Mouse (Mus musculus) midbrain, embryonic 12.5 days (tissue): ENCODE measurements around the gene 1700020N01Rik. TPM values are rescaled to one million over a fixed set of nuclear protein-coding genes. Genes with fewer than 3 reads are reported as not detected.

Experiments
- ATAC-seq: fragments of 200-750 bp; cut with Nextera tagmentation; 2 replicates; pipeline ENCODE4 v1.8.0; 2017; ENCODE audit warnings: low read depth, moderate TSS enrichment, moderate library complexity; ENCODE audit not compliant: low FRiP score
- H3K27ac ChIP-seq: fragments of 300-500 bp; sonication (generic); replicated peaks from 2 replicates; pipeline ENCODE4 v1.5.1; 2016; ENCODE audit warnings: mild to moderate bottlenecking
- H3K27me3 ChIP-seq: fragments of 300-500 bp; sonication (generic); 2 replicates; pipeline ENCODE4 v1.6.1; 2016; ENCODE audit warnings: mild to moderate bottlenecking
- H3K36me3 ChIP-seq: fragments of 300-500 bp; sonication (generic); 2 replicates; pipeline ENCODE4 v1.6.1; 2016
- H3K4me1 ChIP-seq: fragments of 300-500 bp; sonication (generic); 2 replicates; pipeline ENCODE4 v1.6.1; 2016
- H3K4me2 ChIP-seq: fragments of 300-500 bp; sonication (generic); replicated peaks from 2 replicates; pipeline ENCODE4 v1.6.1; 2016; ENCODE audit warnings: mild to moderate bottlenecking, moderate library complexity
- H3K4me3 ChIP-seq: fragments of 300-500 bp; sonication (generic); 2 replicates; pipeline ENCODE4 v1.5.1; 2016; ENCODE audit warnings: mild to moderate bottlenecking
- H3K9ac ChIP-seq: fragments of 300-500 bp; sonication (generic); replicated peaks from 2 replicates; pipeline ENCODE4 v1.6.1; 2016; ENCODE audit warnings: mild to moderate bottlenecking, moderate library complexity
- H3K9me3 ChIP-seq: fragments of 300-500 bp; sonication (generic); 2 replicates; pipeline ENCODE4 v1.6.1; 2016; ENCODE audit warnings: mild to moderate bottlenecking
- WGBS: fragments of 180-500 bp; shearing (Covaris S2); methylation state at CpG from one replicate; pipeline ENCODE4 v1.1.7; 2016; 5-methylcytosine and 5-hydroxymethylcytosine counted together
- polyA plus RNA-seq: library from polyadenylated mRNA; unstranded; fragments of >200 nt; fragmentation: Nextera tagmentation; extraction: Ambion mirVana; gene quantifications from 2 replicates; pipeline ENCODE4 v1.2.1, GENCODE M21; 2016

The 1700020N01Rik gene
- polyA plus RNA-seq, 1 experiment from 2014 or later: not detected

DNA sequence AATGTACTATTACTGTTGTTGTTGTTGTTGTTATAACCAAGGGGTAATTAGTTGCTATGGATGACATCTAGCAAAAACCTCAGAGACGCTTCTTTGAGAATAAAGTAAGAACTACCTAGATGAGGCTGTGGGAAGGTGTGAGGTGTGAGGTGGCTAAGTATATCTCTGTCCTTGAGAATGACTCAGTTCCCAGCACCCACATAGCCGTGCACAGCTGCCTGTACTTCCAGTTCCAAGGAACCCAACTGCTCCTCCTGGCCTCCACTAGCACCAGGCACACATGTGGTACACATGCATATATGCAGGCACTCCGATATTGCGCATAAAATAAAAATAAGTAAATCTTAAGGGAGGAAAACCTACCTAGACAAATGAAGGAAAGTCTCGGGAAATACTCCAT, 28.8 kb upstream of the 1700020N01Rik start:
- Histone ChIP-seq H3K4me3 (no peak overlapping the region), H3K9ac (no peak overlapping the region), H3K27ac (no peak overlapping the region), H3K9me3 (no peaks in the 10 kb centered on the region), H3K4me2 (no peak overlapping the region), H3K36me3 (no peaks in the 10 kb centered on the region), H3K4me1 (no peaks in the 10 kb centered on the region), H3K27me3 (no peaks in the 10 kb centered on the region)
- no peak for ATAC-seq
- WGBS: 90% methylated on average over 5 of the region's 5 CpGs

- no peaks in the 10 kb centered on the region for H3K9me3 ChIP-seq
- H3K9ac ChIP-seq: no peak overlapping the region
- no peaks in the 10 kb centered on the region for H3K36me3 ChIP-seq
- no peaks in the 10 kb centered on the region for H3K27me3 ChIP-seq
- no peak overlapping the region for H3K4me2 ChIP-seq
- no peak overlapping the region for H3K27ac ChIP-seq
- H3K4me1 ChIP-seq: no peaks in the 10 kb centered on the region
- 91% methylated on average over 1 of the region's 1 CpGs for WGBS
- ATAC-seq: no peak
- H3K4me3 ChIP-seq: no peak overlapping the region
Measured at GRCm38 (mm10) chr10:21566074-21566473, 26.9 kb upstream of the 1700020N01Rik start.

DNA sequence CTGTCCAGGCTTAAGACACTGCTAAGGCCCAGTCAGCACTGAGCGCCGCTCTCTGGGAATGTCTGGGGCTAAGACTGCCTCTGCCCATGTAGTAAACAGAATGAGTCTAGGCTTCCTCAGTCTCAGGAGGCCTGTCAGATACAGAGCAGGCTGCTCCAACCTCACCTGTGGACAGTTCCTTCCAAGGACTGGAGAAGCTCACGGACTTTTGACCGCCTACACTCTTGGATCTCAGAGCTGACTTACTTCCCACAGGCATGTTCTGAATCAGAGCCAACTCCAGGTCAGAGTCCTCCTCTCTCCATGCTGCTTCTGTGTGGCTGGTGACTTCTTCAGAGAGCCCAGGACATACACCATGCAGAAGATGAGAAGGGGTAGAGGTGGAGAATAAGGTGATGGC, 21.3 kb upstream of the 1700020N01Rik start:
- Histone ChIP-seq H3K27ac (no peak overlapping the region), H3K27me3 (no peaks in the 10 kb centered on the region), H3K4me3 (no peak overlapping the region), H3K4me1 (no peaks in the 10 kb centered on the region; the same call in 1 of the 2 replicates), H3K9ac (no peak overlapping the region), H3K9me3 (no peaks in the 10 kb centered on the region), H3K4me2 (no peak overlapping the region), H3K36me3 (no peaks in the 10 kb centered on the region)
- 93% methylated on average over 4 of the region's 4 CpGs for WGBS
- ATAC-seq: no peak

- no peaks in the 10 kb centered on the region; the same call in 1 of the 2 replicates for H3K4me1 ChIP-seq
- no peaks in the 10 kb centered on the region for H3K36me3 ChIP-seq
- H3K4me3 ChIP-seq: no peak overlapping the region
- H3K27ac ChIP-seq: no peak overlapping the region
- no peaks in the 10 kb centered on the region for H3K27me3 ChIP-seq
- no peak for ATAC-seq
- no peak overlapping the region for H3K4me2 ChIP-seq
- WGBS: 72% methylated on average over 4 of the region's 4 CpGs
- H3K9me3 ChIP-seq: no peaks in the 10 kb centered on the region
- H3K9ac ChIP-seq: no peak overlapping the region
Measured at GRCm38 (mm10) chr10:21573713-21574112, 19.2 kb upstream of the 1700020N01Rik start.

DNA sequence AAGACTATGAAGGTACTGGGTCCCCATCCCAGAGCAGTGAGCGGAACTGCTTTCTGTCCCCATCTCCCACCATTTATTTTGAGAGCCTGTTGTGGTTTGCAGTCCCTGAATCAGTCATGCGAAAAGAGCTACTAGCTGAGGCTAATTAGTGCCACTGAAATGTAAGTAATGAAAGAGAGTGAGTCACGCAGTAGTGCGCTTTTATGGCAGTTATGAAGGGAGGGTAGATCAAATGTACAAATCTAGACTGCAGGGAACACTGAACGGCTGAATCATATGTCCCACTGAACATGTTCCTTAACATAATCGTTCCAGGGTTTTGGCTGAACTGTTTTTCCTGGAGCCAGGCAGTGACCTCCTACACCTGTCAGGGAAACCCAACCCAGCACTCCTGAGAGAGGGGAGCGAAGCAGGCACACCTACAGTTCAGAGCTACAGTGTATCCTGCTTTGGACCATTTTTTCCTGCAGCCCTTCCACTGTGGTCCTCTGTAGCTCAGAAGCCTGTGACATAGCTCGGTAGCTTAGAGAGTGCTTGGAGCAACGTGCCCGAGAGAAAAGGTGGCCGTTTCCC, 17.1 kb upstream of the 1700020N01Rik start:
- H3K27me3 ChIP-seq: no peaks in the 10 kb centered on the region
- WGBS: 84% methylated on average over 11 of the region's 11 CpGs
- no peak overlapping the region for H3K27ac ChIP-seq
- H3K4me2 ChIP-seq: no peak overlapping the region
- no peaks in the 10 kb centered on the region; the same call in 1 of the 2 replicates for H3K4me1 ChIP-seq
- H3K36me3 ChIP-seq: no peaks in the 10 kb centered on the region
- H3K9me3 ChIP-seq: no peaks in the 10 kb centered on the region
- ATAC-seq: no peak
- no peak overlapping the region for H3K9ac ChIP-seq
- H3K4me3 ChIP-seq: no peak overlapping the region

DNA sequence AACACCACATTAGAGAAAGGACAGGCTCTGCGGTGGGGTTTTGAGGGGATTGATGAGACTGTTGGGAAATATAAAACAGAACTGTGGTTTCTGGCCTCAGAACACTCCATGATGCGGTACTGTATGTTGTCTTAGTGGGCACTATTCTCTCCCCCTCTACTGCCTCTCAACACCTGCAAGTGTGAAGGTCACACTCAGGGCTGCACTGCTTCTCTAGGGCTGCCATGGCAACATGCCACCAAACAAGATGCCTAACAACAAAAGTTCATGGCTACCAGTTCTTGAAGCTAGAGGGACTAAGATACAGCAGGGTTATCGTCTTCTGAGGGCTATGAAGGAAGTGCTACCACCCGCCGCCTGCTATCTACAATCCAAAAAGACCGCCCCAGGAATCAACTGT, 15.1 kb upstream of the 1700020N01Rik start:
- no peaks in the 10 kb centered on the region for H3K27me3 ChIP-seq
- no peaks in the 10 kb centered on the region for H3K36me3 ChIP-seq
- H3K9ac ChIP-seq: no peak overlapping the region
- H3K4me1 ChIP-seq: no peaks in the 10 kb centered on the region; the same call in 1 of the 2 replicates
- no peak overlapping the region for H3K27ac ChIP-seq
- no peak for ATAC-seq
- no peak overlapping the region for H3K4me3 ChIP-seq
- WGBS: 96% methylated on average over 6 of the region's 6 CpGs
- no peaks in the 10 kb centered on the region for H3K9me3 ChIP-seq
- no peak overlapping the region for H3K4me2 ChIP-seq

DNA sequence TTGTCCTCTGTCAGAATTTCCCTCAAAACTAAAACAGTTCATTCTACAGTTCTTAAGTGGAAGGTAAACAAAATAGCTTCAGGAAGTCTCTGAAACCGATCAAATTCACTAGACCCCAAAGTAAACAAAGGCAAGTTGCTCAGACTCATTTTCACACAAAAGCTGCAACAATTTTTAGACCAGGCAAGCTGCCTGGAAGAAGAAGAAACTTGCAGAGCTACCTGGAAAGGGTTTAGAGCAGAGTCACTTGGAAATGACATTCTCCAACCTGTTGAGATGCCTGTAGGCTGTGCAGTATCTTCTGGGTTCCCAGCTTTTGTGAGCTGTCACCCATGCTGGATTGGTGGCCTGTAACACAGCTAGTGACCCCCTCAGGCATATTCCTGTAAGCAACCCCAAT, 11.4 kb upstream of the 1700020N01Rik start:
- WGBS: 76% methylated on average over 1 of the region's 1 CpGs
- no peaks in the 10 kb centered on the region for H3K4me1 ChIP-seq
- no peak for ATAC-seq
- no peak overlapping the region for H3K9ac ChIP-seq
- H3K9me3 ChIP-seq: no peaks in the 10 kb centered on the region
- H3K36me3 ChIP-seq: no peaks in the 10 kb centered on the region
- H3K4me2 ChIP-seq: no peak overlapping the region
- no peak overlapping the region for H3K4me3 ChIP-seq
- no peaks in the 10 kb centered on the region for H3K27me3 ChIP-seq
- H3K27ac ChIP-seq: no peak overlapping the region

DNA sequence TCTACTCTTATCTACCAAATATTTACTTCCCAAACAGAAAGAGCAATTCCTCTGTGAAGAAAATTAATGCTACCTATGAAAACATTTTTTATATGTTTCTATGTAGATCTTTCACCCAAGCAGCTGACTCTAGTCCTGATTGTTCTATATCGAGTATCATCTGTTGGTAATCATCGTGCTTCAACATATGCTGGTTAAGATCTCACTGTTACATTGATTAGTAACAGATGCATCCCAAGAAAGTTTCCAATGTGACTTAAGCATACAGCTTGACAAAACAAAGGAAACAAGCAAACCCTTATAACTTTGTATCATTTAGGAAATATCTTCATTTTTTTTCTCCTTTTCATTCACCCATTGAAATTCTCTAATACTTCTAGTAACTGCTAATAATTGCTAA, 5.9 kb upstream of the 1700020N01Rik start:
- H3K4me1 ChIP-seq: no peaks in the 10 kb centered on the region
- H3K4me3 ChIP-seq: no peak overlapping the region
- WGBS: 81% methylated on average over 2 of the region's 2 CpGs
- no peak overlapping the region for H3K4me2 ChIP-seq
- no peaks in the 10 kb centered on the region for H3K9me3 ChIP-seq
- no peaks in the 10 kb centered on the region for H3K36me3 ChIP-seq
- H3K27me3 ChIP-seq: no peaks in the 10 kb centered on the region
- ATAC-seq: no peak
- H3K9ac ChIP-seq: no peak overlapping the region
- no peak overlapping the region for H3K27ac ChIP-seq

- Histone ChIP-seq H3K27me3 (no peaks in the 10 kb centered on the region), H3K9me3 (no peaks in the 10 kb centered on the region), H3K4me1 (no peaks in the 10 kb centered on the region), H3K27ac (no peak overlapping the region), H3K4me3 (no peak overlapping the region), H3K36me3 (no peaks in the 10 kb centered on the region), H3K4me2 (no peak overlapping the region), H3K9ac (no peak overlapping the region)
- 84% methylated on average over 4 of the region's 4 CpGs for WGBS
- ATAC-seq: no peak
Measured at GRCm38 (mm10) chr10:21588007-21588852, 4.7 kb upstream of the 1700020N01Rik start.

DNA sequence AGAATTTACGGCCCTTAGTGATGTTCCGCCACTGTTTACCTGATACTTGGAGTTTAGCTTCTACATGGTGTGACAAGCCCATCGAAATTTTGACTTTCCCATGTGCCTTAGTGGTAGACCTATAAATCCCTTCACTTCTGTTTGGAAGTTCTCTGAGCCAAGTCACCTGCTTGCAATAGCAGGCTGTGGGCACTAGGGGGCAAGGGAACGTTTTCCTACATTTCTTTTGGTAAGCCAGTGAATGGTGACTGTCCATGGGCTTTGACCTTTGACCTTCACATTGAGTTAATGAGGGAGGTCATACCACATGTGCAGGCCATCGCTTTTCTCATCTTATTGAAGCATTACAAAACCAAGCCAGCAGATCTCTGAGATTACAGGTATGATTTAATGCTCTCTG, 8.0 kb downstream of the 1700020N01Rik start:
- WGBS: 46% methylated on average over 5 of the region's 5 CpGs
- Histone ChIP-seq H3K4me2 (no peak overlapping the region), H3K4me1 (peaks cover 9% of the 10 kb centered on the region; the same call in 1 of the 2 replicates), H3K27ac (no peak overlapping the region), H3K27me3 (no peaks in the 10 kb centered on the region), H3K4me3 (no peak overlapping the region), H3K9ac (no peak overlapping the region), H3K9me3 (no peaks in the 10 kb centered on the region), H3K36me3 (no peaks in the 10 kb centered on the region)
- ATAC-seq: no peak

GRCm38 (mm10) chr10:21604476-21604875, 11.5 kb downstream of the 1700020N01Rik start:
- no peak for ATAC-seq

GRCm38 (mm10) chr10:21605011-21605571, 12.1 kb downstream of the 1700020N01Rik start:
- no peaks in the 10 kb centered on the region for H3K27me3 ChIP-seq
- no peak overlapping the region for H3K4me3 ChIP-seq
- H3K9me3 ChIP-seq: no peaks in the 10 kb centered on the region
- H3K27ac ChIP-seq: no peak overlapping the region
- ATAC-seq: no peak
- peaks cover 9% of the 10 kb centered on the region; the same call in 1 of the 2 replicates for H3K4me1 ChIP-seq
- no peaks in the 10 kb centered on the region for H3K36me3 ChIP-seq
- no peak overlapping the region for H3K4me2 ChIP-seq
- WGBS: 66% methylated on average over 4 of the region's 4 CpGs
- no peak overlapping the region for H3K9ac ChIP-seq

More at GRCm38 (mm10) chr10:21604476-21604875, 11.5 kb downstream of the 1700020N01Rik start:
- no peak overlapping the region for H3K4me2 ChIP-seq
- H3K27ac ChIP-seq: no peak overlapping the region
- no peak overlapping the region for H3K9ac ChIP-seq
- H3K36me3 ChIP-seq: no peaks in the 10 kb centered on the region
- WGBS: 66% methylated on average over 8 of the region's 8 CpGs
- H3K27me3 ChIP-seq: no peaks in the 10 kb centered on the region
- H3K4me1 ChIP-seq: peaks cover 9% of the 10 kb centered on the region; the same call in 1 of the 2 replicates
- no peaks in the 10 kb centered on the region for H3K9me3 ChIP-seq
- no peak overlapping the region for H3K4me3 ChIP-seq
